Mouse (Mus musculus) midbrain, embryonic 12.5 days (tissue): ENCODE measurements at regions not wholly inside any gene's neighbourhood (a gene's known extent, or its start where the extent isn't known, plus 50 kb on each side); places are given as distances from the start of the nearest gene placed in this dataset.

Source experiments
- ATAC-seq: fragments of 200-750 bp; cut with Nextera tagmentation; 2 replicates; pipeline ENCODE4 v1.8.0; 2017; ENCODE audit warnings: low read depth, moderate TSS enrichment, moderate library complexity; ENCODE audit not compliant: low FRiP score
- H3K27ac ChIP-seq: fragments of 300-500 bp; sonication (generic); replicated peaks from 2 replicates; pipeline ENCODE4 v1.5.1; 2016; ENCODE audit warnings: mild to moderate bottlenecking
- H3K27me3 ChIP-seq: fragments of 300-500 bp; sonication (generic); 2 replicates; pipeline ENCODE4 v1.6.1; 2016; ENCODE audit warnings: mild to moderate bottlenecking
- H3K36me3 ChIP-seq: fragments of 300-500 bp; sonication (generic); 2 replicates; pipeline ENCODE4 v1.6.1; 2016
- H3K4me1 ChIP-seq: fragments of 300-500 bp; sonication (generic); 2 replicates; pipeline ENCODE4 v1.6.1; 2016
- H3K4me2 ChIP-seq: fragments of 300-500 bp; sonication (generic); replicated peaks from 2 replicates; pipeline ENCODE4 v1.6.1; 2016; ENCODE audit warnings: mild to moderate bottlenecking, moderate library complexity
- H3K4me3 ChIP-seq: fragments of 300-500 bp; sonication (generic); 2 replicates; pipeline ENCODE4 v1.5.1; 2016; ENCODE audit warnings: mild to moderate bottlenecking
- H3K9ac ChIP-seq: fragments of 300-500 bp; sonication (generic); replicated peaks from 2 replicates; pipeline ENCODE4 v1.6.1; 2016; ENCODE audit warnings: mild to moderate bottlenecking, moderate library complexity
- H3K9me3 ChIP-seq: fragments of 300-500 bp; sonication (generic); 2 replicates; pipeline ENCODE4 v1.6.1; 2016; ENCODE audit warnings: mild to moderate bottlenecking
- WGBS: fragments of 180-500 bp; shearing (Covaris S2); methylation state at CpG from one replicate; pipeline ENCODE4 v1.1.7; 2016; 5-methylcytosine and 5-hydroxymethylcytosine counted together

DNA sequence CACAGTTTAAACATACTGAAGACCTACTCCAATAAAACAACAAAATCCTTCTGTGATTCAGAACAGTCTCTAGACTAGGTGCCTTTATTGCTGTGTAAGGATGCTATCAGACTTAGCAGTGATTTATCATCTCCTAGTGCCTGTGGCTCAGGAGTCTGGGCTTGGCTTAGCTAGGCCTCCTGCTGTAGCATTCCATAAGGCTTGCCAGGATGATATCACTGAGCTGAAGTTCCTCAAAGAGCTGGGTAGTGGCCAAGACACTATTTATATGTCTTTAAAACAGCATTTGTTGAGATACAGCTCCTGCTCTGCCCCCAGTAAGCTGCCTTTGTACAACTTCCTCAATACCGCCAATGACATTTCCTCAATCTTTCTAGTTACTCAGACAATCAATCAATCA, 193.4 kb upstream of the Pld5 start:
- H3K36me3 ChIP-seq = no peaks in the 10 kb centered on the region
- no peak overlapping the region for H3K4me3 ChIP-seq
- WGBS = 93% methylated on average over 1 of the region's 1 CpGs
- no peak overlapping the region for H3K4me2 ChIP-seq
- no peaks in the 10 kb centered on the region for H3K27me3 ChIP-seq
- H3K9ac ChIP-seq = no peak overlapping the region
- H3K27ac ChIP-seq = no peak overlapping the region
- H3K4me1 ChIP-seq = no peaks in the 10 kb centered on the region
- no peak for ATAC-seq
- H3K9me3 ChIP-seq = no peaks in the 10 kb centered on the region

DNA sequence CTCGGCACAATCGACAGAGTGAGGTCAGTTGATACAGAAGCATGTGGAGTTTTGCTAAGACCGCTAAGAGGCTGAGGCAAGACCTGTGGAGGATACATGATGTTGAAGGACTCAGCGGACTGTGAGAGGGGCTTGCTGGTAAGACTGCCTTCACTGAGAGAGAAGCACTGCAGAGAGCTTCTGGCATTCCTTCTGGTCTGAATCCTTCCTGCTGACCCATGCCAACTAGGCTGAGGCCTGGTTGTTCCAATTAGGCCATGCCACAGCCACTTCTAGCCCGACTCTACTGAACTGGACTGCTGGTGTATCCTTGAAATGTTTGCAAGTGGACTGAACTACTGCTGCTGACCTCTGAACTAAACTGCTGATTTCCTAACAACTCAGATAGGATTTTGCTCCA, 187.0 kb upstream of the Pld5 start:
- Histone ChIP-seq H3K9ac (no peak overlapping the region), H3K9me3 (no peaks in the 10 kb centered on the region), H3K27me3 (no peaks in the 10 kb centered on the region), H3K4me2 (no peak overlapping the region), H3K4me3 (no peak overlapping the region), H3K36me3 (no peaks in the 10 kb centered on the region), H3K27ac (no peak overlapping the region), H3K4me1 (no peaks in the 10 kb centered on the region)
- 93% methylated on average over 5 of the region's 5 CpGs for WGBS
- ATAC-seq = no peak

DNA sequence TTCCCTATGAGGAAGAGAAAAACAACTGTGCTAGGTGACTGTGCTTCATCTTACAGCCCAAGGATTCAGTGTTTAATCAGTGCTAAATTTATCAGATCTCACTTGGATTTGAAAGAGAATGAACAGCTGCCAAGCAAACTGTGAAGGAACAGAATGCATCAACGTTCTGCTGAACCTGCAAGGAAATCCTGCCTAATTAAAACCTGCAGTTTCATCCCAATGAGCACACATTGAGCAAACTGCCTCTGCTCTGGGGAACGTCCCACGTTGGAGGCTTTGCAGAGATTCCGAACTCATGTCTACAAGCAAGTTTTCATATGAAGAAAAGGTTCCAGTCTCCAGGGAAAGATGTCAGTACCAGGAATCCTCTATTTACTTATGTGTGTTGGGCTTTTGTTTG, 171.6 kb upstream of the Pld5 start:
- Histone ChIP-seq H3K9me3 (no peaks in the 10 kb centered on the region), H3K4me3 (no peak overlapping the region), H3K4me1 (no peaks in the 10 kb centered on the region), H3K36me3 (no peaks in the 10 kb centered on the region), H3K27ac (no peak overlapping the region), H3K4me2 (no peak overlapping the region), H3K9ac (no peak overlapping the region), H3K27me3 (no peaks in the 10 kb centered on the region)
- no peak for ATAC-seq
- 76% methylated on average over 4 of the region's 4 CpGs for WGBS

DNA sequence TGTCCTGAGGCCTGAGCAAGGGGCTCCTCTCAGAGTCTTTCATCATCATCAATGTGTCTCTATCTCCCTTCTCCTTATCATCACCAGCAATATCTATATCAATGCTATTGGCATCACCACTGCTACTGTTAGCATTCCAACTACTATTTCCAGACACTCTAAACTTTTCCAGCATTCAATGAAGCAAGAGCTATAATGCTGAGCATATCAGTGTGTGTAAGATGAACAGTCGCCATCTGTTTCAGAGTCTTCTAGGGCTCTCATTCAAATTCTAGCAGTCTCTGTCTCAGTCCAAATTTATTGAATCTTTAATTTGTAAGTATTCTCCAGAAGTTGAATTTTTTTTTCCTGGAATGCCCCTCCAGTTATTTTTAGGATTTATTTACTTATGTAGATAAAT, 168.6 kb upstream of the Pld5 start:
- H3K36me3 ChIP-seq = no peaks in the 10 kb centered on the region
- no peaks in the 10 kb centered on the region for H3K27me3 ChIP-seq
- H3K4me2 ChIP-seq = no peak overlapping the region
- no peak overlapping the region for H3K9ac ChIP-seq
- 91% methylated on average over 1 of the region's 1 CpGs for WGBS
- H3K27ac ChIP-seq = no peak overlapping the region
- H3K4me1 ChIP-seq = no peaks in the 10 kb centered on the region
- no peaks in the 10 kb centered on the region for H3K9me3 ChIP-seq
- ATAC-seq = no peak
- H3K4me3 ChIP-seq = no peak overlapping the region

DNA sequence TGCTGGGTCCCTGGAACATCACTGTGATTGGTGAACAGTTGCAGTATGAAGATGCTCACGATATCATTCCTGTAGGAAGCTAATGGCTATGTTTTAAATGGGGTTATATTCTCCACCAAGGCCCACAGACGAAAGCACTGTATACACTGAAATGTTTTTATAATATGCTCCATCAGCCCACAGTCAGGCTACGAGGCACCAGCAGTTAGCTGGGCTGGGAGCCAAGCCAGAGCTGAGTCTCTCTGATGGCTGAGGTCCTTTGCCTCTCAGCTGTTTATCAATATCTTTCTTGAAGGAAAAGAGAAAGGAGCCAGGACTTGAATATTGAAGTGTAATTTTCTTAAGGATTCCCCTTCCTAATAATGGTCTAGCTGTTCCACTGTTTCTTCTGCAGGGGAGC, 165.1 kb upstream of the Pld5 start:
- no peak for ATAC-seq
- H3K4me3 ChIP-seq = no peak overlapping the region

DNA sequence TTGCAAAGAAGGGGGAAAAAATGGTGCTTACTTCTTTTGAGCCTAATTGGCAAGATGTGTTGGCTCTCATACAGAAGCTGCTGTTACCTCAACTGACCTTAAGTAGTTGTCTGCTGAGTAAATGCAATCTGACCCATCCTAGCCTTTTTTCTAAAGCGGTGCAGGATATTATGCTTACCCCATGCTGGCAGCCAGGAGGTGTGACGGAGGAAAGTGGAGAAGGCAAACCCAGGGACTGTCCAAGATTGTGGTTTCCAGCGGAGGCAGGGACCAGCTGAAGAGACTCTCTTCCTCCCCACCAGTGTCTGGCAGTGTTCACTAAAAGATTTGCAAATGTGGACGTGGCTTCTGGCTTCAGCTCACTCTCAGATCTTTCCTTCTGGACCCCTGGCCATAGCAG, 152.7 kb upstream of the Pld5 start:
- no peaks in the 10 kb centered on the region for H3K9me3 ChIP-seq
- no peak overlapping the region for H3K4me2 ChIP-seq
- no peak for ATAC-seq
- H3K36me3 ChIP-seq = no peaks in the 10 kb centered on the region
- H3K9ac ChIP-seq = no peak overlapping the region
- H3K27ac ChIP-seq = no peak overlapping the region
- H3K4me3 ChIP-seq = no peak overlapping the region
- no peaks in the 10 kb centered on the region for H3K4me1 ChIP-seq
- 45% methylated on average over 4 of the region's 4 CpGs for WGBS
- H3K27me3 ChIP-seq = no peaks in the 10 kb centered on the region

More for the DNA sequence above, 165.1 kb upstream of the Pld5 start:
- H3K4me2 ChIP-seq = no peak overlapping the region
- H3K36me3 ChIP-seq = no peaks in the 10 kb centered on the region
- H3K27ac ChIP-seq = no peak overlapping the region
- H3K9ac ChIP-seq = no peak overlapping the region
- H3K27me3 ChIP-seq = no peaks in the 10 kb centered on the region
- WGBS = 83% methylated on average over 3 of the region's 3 CpGs
- no peaks in the 10 kb centered on the region for H3K9me3 ChIP-seq
- no peaks in the 10 kb centered on the region for H3K4me1 ChIP-seq

DNA sequence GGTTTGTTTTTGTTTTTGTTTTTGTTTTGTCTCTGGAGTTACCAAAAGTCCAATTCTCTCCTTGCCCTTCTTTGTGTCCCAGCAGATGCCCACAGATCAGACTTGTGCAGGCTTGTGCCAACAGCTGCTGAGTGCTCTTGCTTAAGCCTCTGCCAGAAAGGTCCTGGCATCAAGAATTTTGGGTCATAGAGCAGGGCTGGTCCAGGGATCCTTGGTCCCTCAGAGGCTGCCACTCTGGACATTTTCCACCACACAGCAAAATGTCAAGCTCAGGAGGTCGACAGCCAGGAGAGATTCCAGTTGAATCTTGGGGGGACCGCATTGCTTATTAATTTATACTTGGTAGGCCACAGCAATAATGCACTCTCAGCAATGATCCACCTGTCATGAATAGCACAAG, 151.9 kb upstream of the Pld5 start:
- Histone ChIP-seq H3K4me1 (no peaks in the 10 kb centered on the region), H3K36me3 (no peaks in the 10 kb centered on the region), H3K27ac (no peak overlapping the region), H3K4me2 (no peak overlapping the region), H3K9me3 (no peaks in the 10 kb centered on the region), H3K9ac (no peak overlapping the region), H3K4me3 (no peak overlapping the region), H3K27me3 (no peaks in the 10 kb centered on the region)
- 91% methylated on average over 2 of the region's 2 CpGs for WGBS
- no peak for ATAC-seq

DNA sequence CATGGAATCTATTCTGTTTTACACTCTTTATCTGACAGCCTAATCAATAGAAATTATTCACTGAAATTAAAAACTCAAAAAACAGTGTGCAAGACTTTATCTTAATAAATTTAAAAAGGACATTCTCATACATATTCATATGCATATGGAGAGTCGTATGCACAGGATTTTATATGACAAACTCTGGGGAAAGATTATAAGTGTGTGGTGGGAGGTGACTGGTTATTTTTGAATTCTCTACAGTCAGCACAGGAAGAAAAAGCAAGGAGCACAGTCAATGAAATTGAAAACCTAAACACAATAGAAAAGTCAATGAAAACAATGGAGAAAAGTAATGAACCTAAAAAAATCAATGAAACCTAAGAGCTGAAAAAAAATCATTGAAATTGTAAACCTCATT, 142.1 kb upstream of the Pld5 start:
- H3K4me3 ChIP-seq = no peak overlapping the region
- no peaks in the 10 kb centered on the region for H3K9me3 ChIP-seq
- H3K27ac ChIP-seq = no peak overlapping the region
- H3K4me1 ChIP-seq = no peaks in the 10 kb centered on the region
- no peaks in the 10 kb centered on the region for H3K27me3 ChIP-seq
- no peak for ATAC-seq
- H3K9ac ChIP-seq = no peak overlapping the region
- no peak overlapping the region for H3K4me2 ChIP-seq
- H3K36me3 ChIP-seq = no peaks in the 10 kb centered on the region
- 82% methylated on average over 1 of the region's 1 CpGs for WGBS

DNA sequence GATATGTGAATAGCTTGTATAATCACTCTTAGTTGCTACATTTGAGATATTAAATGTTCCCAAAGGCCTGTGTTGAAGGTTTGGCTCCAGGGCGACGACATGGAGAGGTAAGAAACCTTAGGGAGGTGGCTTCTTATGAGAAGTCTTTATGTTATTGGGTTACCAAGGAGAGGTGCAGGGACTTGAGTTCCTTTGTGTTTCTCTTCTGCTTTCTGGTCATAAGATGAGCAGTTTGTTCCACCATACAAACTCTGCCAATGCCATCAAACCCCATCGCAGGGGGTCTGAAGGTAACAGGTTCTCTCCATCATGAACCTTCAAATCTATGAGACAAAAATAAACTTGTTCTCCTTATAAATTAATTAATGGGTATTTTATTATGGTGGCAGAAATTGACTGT, 129.0 kb upstream of the Pld5 start:
- H3K4me2 ChIP-seq = no peak overlapping the region
- no peaks in the 10 kb centered on the region for H3K27me3 ChIP-seq
- no peak for ATAC-seq
- no peaks in the 10 kb centered on the region for H3K9me3 ChIP-seq
- no peak overlapping the region for H3K9ac ChIP-seq
- H3K27ac ChIP-seq = no peak overlapping the region
- WGBS = 90% methylated on average over 3 of the region's 3 CpGs
- H3K4me1 ChIP-seq = no peaks in the 10 kb centered on the region
- no peak overlapping the region for H3K4me3 ChIP-seq
- no peaks in the 10 kb centered on the region for H3K36me3 ChIP-seq

DNA sequence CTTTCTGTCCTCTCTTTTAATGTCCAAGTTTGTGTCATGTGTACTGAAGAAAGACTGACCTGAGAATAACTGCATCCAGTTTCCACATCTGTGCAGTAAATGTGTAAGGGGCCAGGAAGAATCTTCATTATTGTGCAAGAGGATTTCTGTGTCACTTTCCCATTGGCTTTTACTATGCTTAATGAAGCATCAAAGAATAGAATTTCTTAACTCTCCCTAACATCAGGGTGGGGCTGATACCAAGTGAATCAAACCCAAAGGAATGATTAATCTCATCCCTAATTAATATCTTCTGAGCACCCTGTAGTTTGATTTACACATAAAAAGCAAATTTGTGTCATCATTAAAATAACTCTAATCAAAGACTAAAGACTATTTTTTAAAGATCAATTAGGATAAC, 104.5 kb upstream of the Pld5 start:
- H3K9ac ChIP-seq = no peak overlapping the region
- no peaks in the 10 kb centered on the region for H3K9me3 ChIP-seq
- H3K36me3 ChIP-seq = no peaks in the 10 kb centered on the region
- H3K4me3 ChIP-seq = no peak overlapping the region
- no peaks in the 10 kb centered on the region for H3K4me1 ChIP-seq
- H3K4me2 ChIP-seq = no peak overlapping the region
- no peak overlapping the region for H3K27ac ChIP-seq
- ATAC-seq = no peak
- no peaks in the 10 kb centered on the region for H3K27me3 ChIP-seq

DNA sequence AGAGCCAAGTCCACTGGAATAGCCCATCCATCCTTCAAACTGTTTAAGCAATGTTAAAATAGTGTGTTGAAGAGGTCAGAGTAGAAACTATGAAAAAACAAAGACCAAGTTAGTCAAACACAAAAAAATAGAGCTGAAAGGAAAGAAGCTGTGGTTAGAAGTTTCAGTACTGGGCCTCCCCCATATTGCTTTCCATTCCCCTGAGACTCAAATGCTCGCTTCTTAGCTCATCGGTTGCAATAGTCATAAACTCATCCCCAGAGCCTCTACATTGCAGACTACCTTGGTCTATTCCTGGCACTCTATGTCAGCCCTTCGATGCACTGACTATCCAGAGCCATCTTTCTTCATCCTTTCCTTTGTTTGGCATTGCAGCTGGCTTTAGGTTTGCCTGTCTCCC, 91.8 kb upstream of the Pld5 start:
- no peak overlapping the region for H3K4me3 ChIP-seq
- no peaks in the 10 kb centered on the region for H3K27me3 ChIP-seq
- no peaks in the 10 kb centered on the region for H3K4me1 ChIP-seq
- H3K27ac ChIP-seq = no peak overlapping the region
- ATAC-seq = no peak
- no peaks in the 10 kb centered on the region for H3K36me3 ChIP-seq
- H3K4me2 ChIP-seq = no peak overlapping the region
- H3K9me3 ChIP-seq = no peaks in the 10 kb centered on the region
- H3K9ac ChIP-seq = no peak overlapping the region
- WGBS = 90% methylated on average over 3 of the region's 3 CpGs

DNA sequence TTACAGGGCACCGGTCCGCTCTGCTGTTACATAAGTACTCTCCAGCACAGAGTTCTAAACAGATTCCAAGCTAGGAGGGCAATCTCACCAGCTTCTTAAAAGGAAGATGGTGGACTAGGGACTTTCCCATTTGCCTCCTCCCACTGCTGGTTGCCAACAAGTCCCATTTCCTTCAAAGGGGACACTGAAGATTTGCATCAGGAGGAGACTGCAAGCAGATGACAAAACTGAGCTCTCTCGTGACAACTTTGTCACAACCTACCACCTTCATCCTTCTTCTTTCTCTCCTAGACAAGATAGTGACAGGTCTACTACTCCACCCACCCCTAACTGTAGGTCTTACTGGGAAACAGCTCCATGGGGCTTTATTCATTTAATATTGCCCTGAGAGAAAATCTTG, 85.8 kb upstream of the Pld5 start:
- no peak overlapping the region for H3K9ac ChIP-seq
- no peaks in the 10 kb centered on the region for H3K36me3 ChIP-seq
- ATAC-seq = no peak
- WGBS = 94% methylated on average over 3 of the region's 3 CpGs
- H3K9me3 ChIP-seq = no peaks in the 10 kb centered on the region
- no peak overlapping the region for H3K4me3 ChIP-seq
- no peak overlapping the region for H3K4me2 ChIP-seq
- H3K27me3 ChIP-seq = no peaks in the 10 kb centered on the region
- no peaks in the 10 kb centered on the region for H3K4me1 ChIP-seq
- H3K27ac ChIP-seq = no peak overlapping the region

DNA sequence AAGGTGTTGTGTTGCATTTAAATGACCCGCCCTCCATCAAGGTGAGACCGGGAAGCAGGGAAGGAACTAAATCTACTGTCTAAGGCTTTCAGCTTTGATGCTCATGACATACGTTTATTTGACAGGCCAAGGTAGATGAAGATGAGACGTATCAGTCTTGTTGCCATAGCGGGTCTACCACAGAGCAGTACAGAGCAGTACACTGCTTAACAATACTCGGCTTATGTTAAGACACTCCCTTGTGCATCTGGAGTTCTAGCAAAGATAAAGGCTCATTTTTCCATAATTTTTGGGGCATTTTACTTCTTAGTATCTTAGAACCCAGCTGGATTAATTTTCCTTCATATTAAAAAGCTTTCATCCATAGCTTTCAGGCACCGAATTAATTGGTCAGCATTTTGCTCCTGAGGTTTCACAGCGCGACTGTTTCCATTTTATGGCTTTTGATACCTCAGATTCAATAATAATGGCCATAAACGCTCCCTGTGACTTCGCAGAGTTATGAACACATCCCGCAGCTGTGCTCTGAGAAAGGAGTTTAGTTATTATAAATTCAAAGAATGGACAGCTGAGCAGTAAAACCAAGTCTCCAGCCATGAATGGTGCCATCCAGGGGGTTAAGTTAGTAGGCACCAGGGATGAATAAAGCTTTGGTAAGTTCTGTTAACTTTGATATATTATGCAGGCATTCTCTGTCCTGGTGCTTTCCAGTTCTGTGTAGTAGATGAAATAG, 85.0 kb upstream of the Pld5 start:
- Histone ChIP-seq H3K27me3 (no peaks in the 10 kb centered on the region), H3K4me1 (peaks cover 5% of the 10 kb centered on the region), H3K9me3 (no peaks in the 10 kb centered on the region), H3K27ac (no peak overlapping the region), H3K36me3 (no peaks in the 10 kb centered on the region), H3K4me2 (no peak overlapping the region), H3K9ac (no peak overlapping the region), H3K4me3 (no peak overlapping the region)
- WGBS = 89% methylated on average over 12 of the region's 12 CpGs
- no peak for ATAC-seq
